Mouse (Mus musculus): ENCODE measurements around the gene Stx18.

GRCm38 (mm10) chr5:38151264-38151663 is 112.7 kb downstream of the Stx18 start:
- TF ChIP-seq POLR2A (IDR thresholded peaks at IDR 0.05; ENCODE audit: low read depth, low read length) = no peak
- no peak for TF ChIP-seq CTCF (IDR thresholded peaks at IDR 0.05; ENCODE audit: extremely low read depth, insufficient read length, insufficient replicate concordance, low read depth, low read length)
